Mouse (Mus musculus) MEL (cell line): ENCODE results near the gene Itpr1. TPM values are rescaled to one million over a fixed set of nuclear protein-coding genes. Genes with fewer than 3 reads are reported as not detected.

Source experiments
- DNase-seq: peaks from one replicate; pipeline ENCODE4 v3.0.0; 2011; ENCODE audit warnings: low read depth, low spot score
- H3K27ac ChIP-seq: 2 replicates; pipeline ENCODE4 v1.5.1; 2012; ENCODE audit warnings: low read depth, mild to moderate bottlenecking, control low read depth, low read length, moderate library complexity; ENCODE audit not compliant: control insufficient read depth
- H3K27me3 ChIP-seq, 2 experiments: fragments of 150-350 bp in 1 of 2; sonication (generic) in 1 of 2; 2 replicates each; pipeline ENCODE4 v1.6.1; 2012; ENCODE audit warnings: low read length in 2 of 2, mild to moderate bottlenecking in 2 of 2, improper control_type of control experiment in 1 of 2, moderate library complexity in 1 of 2; ENCODE audit not compliant: insufficient read depth in 2 of 2, control insufficient read depth in 1 of 2
- H3K36me3 ChIP-seq, 2 experiments: 2 replicates each; pipeline ENCODE4 v1.6.1; 2012 to 2014; ENCODE audit warnings: low read length in 2 of 2, improper control_type of control experiment in 1 of 2, inconsistent platforms in 1 of 2, mild to moderate bottlenecking in 1 of 2; ENCODE audit not compliant: insufficient read depth in 2 of 2, control insufficient read depth in 1 of 2
- H3K4me1 ChIP-seq, 2 experiments: fragments of 150-350 bp in 1 of 2; sonication (generic) in 1 of 2; 2 replicates each; pipeline ENCODE4 v1.6.1; 2012; ENCODE audit warnings: low read length in 2 of 2, improper control_type of control experiment in 1 of 2, mild to moderate bottlenecking in 1 of 2; ENCODE audit not compliant: insufficient read depth in 2 of 2, control insufficient read depth in 1 of 2
- H3K4me3 ChIP-seq, 2 experiments: fragments of 150-350 bp in 1 of 2; sonication (generic) in 1 of 2; 2 replicates each; pipeline ENCODE4 v1.5.1; 2012; ENCODE audit warnings: low read depth in 2 of 2, low read length in 2 of 2, mild to moderate bottlenecking in 2 of 2, moderate library complexity in 2 of 2, control low read depth in 1 of 2, improper control_type of control experiment in 1 of 2; ENCODE audit not compliant: control insufficient read depth in 1 of 2, insufficient read depth in 1 of 2
- H3K79me2 ChIP-seq: 2 replicates; pipeline ENCODE4 v1.6.1; 2012; ENCODE audit warnings: mild to moderate bottlenecking, low read length, moderate library complexity; ENCODE audit not compliant: control insufficient read depth, poor library complexity, insufficient read depth
- H3K9ac ChIP-seq: 2 replicates; pipeline ENCODE4 v1.6.1; 2012; ENCODE audit warnings: low read depth, mild to moderate bottlenecking, control low read depth, low read length, moderate library complexity; ENCODE audit not compliant: control insufficient read depth, poor library complexity, severe bottlenecking
- H3K9me3 ChIP-seq: fragments of 150-350 bp; sonication (generic); replicated peaks from 2 replicates; pipeline ENCODE4 v1.6.1; 2012; ENCODE audit warnings: mild to moderate bottlenecking, low read length, improper control_type of control experiment, moderate library complexity; ENCODE audit not compliant: insufficient read depth
- BHLHE40 ChIP-seq: IDR thresholded peaks from 2 replicates; pipeline ENCODE4 v1.6.1; 2012; ENCODE audit warnings: low read depth, mild to moderate bottlenecking, inconsistent platforms, low read length, improper control_type of control experiment, borderline replicate concordance
- CHD2 ChIP-seq: IDR thresholded peaks from 2 replicates; pipeline ENCODE4 v1.6.1; 2011; ENCODE audit warnings: low read length, improper control_type of control experiment
- CTCF ChIP-seq, 3 experiments: IDR thresholded peaks in 2 of 3; conservative IDR thresholded peaks in 1 of 3; 2 replicates each; pipeline ENCODE4 v1.5.1; 2011 to 2012; ENCODE audit warnings: low read length in 3 of 3, low read depth in 2 of 3, mild to moderate bottlenecking in 2 of 3, improper control_type of control experiment in 1 of 3, inconsistent platforms in 1 of 3, mixed read lengths in 1 of 3, moderate library complexity in 1 of 3; ENCODE audit not compliant: control insufficient read depth in 1 of 3, insufficient read depth in 1 of 3, poor library complexity in 1 of 3, severe bottlenecking in 1 of 3
- E2F4 ChIP-seq: IDR thresholded peaks from 2 replicates; pipeline ENCODE4 v1.6.1; 2011; ENCODE audit warnings: low read depth, low read length, improper control_type of control experiment, borderline replicate concordance
- ELF1 ChIP-seq: IDR thresholded peaks from 2 replicates; pipeline ENCODE4 v1.6.1; 2014; ENCODE audit warnings: low read depth, mild to moderate bottlenecking, inconsistent platforms, low read length, improper control_type of control experiment, moderate library complexity
- EP300 ChIP-seq, 2 experiments: IDR thresholded peaks; 2 replicates each; pipeline ENCODE4 v1.6.1; 2011; ENCODE audit warnings: improper control_type of control experiment in 2 of 2, low read length in 2 of 2, low read depth in 1 of 2, mild to moderate bottlenecking in 1 of 2
- GABPA ChIP-seq: IDR thresholded peaks from 2 replicates; pipeline ENCODE4 v1.6.1; 2012; ENCODE audit warnings: low read depth, mild to moderate bottlenecking, inconsistent platforms, low read length, improper control_type of control experiment, moderate library complexity
- GATA1 ChIP-seq: IDR thresholded peaks from 2 replicates; pipeline ENCODE4 v1.6.1; 2011; ENCODE audit warnings: low read depth, low read length, improper control_type of control experiment
- HCFC1 ChIP-seq: IDR thresholded peaks from 2 replicates; pipeline ENCODE4 v1.6.1; 2012; ENCODE audit warnings: low read depth, mild to moderate bottlenecking, inconsistent platforms, low read length, improper control_type of control experiment, moderate library complexity
- JUND ChIP-seq: IDR thresholded peaks from 2 replicates; pipeline ENCODE4 v1.6.1; 2011; ENCODE audit warnings: low read depth, mild to moderate bottlenecking, improper control_type of control experiment, low read length
- KAT2A ChIP-seq: conservative IDR thresholded peaks from 2 replicates; pipeline ENCODE4 v1.6.1; 2012; ENCODE audit warnings: low read depth, low read length, improper control_type of control experiment, inconsistent platforms
- MEF2A ChIP-seq: IDR thresholded peaks from 2 replicates; pipeline ENCODE4 v1.6.1; 2014; ENCODE audit warnings: low read depth, mild to moderate bottlenecking, inconsistent platforms, low read length, improper control_type of control experiment; ENCODE audit not compliant: poor library complexity, insufficient replicate concordance, severe bottlenecking; ENCODE audit errors: extremely low read depth
- MYC ChIP-seq: IDR thresholded peaks from 2 replicates; pipeline ENCODE4 v1.6.1; 2011; ENCODE audit warnings: low read depth, mild to moderate bottlenecking, low read length, improper control_type of control experiment, moderate library complexity
- NELFE ChIP-seq: IDR thresholded peaks from 2 replicates; pipeline ENCODE4 v1.6.1; 2011; ENCODE audit warnings: low read depth, low read length, improper control_type of control experiment
- NRF1 ChIP-seq: IDR thresholded peaks from 2 replicates; pipeline ENCODE4 v1.6.1; 2014; ENCODE audit warnings: low read depth, mild to moderate bottlenecking, inconsistent platforms, low read length, improper control_type of control experiment, moderate library complexity; ENCODE audit not compliant: poor library complexity, insufficient read depth, severe bottlenecking
- POLR2A ChIP-seq, 2 experiments: IDR thresholded peaks; 2 replicates each; pipeline ENCODE4 v1.6.1; 2011 to 2012; ENCODE audit warnings: low read length in 2 of 2, mild to moderate bottlenecking in 2 of 2, control low read depth in 1 of 2, improper control_type of control experiment in 1 of 2, low read depth in 1 of 2, moderate library complexity in 1 of 2; ENCODE audit not compliant: control insufficient read depth in 1 of 2, insufficient read depth in 1 of 2, poor library complexity in 1 of 2
- POLR2AphosphoS5 ChIP-seq: IDR thresholded peaks from 2 replicates; pipeline ENCODE4 v1.6.1; 2012; ENCODE audit warnings: low read depth, borderline replicate concordance, mild to moderate bottlenecking, inconsistent platforms, low read length, moderate library complexity, mixed read lengths
- SIN3A ChIP-seq: IDR thresholded peaks from 2 replicates; pipeline ENCODE4 v1.6.1; 2012; ENCODE audit warnings: low read length, improper control_type of control experiment, inconsistent platforms
- SMC3 ChIP-seq: IDR thresholded peaks from 2 replicates; pipeline ENCODE4 v1.6.1; 2011; ENCODE audit warnings: low read depth, low read length, improper control_type of control experiment
- TAL1 ChIP-seq: IDR thresholded peaks from 2 replicates; pipeline ENCODE4 v1.6.1; 2012; ENCODE audit warnings: mild to moderate bottlenecking, inconsistent platforms, low read length, moderate library complexity, mixed read lengths
- TBP ChIP-seq: IDR thresholded peaks from 2 replicates; pipeline ENCODE4 v1.8.0; 2011; ENCODE audit warnings: low read depth, low read length, improper control_type of control experiment
- USF1 ChIP-seq: IDR thresholded peaks from 2 replicates; pipeline ENCODE4 v1.6.1; 2014; ENCODE audit warnings: low read depth, mild to moderate bottlenecking, inconsistent platforms, low read length, improper control_type of control experiment, moderate library complexity
- ZC3H11A ChIP-seq: IDR thresholded peaks from 2 replicates; pipeline ENCODE4 v1.6.1; 2012; ENCODE audit warnings: low read depth, mild to moderate bottlenecking, inconsistent platforms, low read length, improper control_type of control experiment
- ZKSCAN1 ChIP-seq: IDR thresholded peaks from 2 replicates; pipeline ENCODE4 v1.6.1; 2012; ENCODE audit warnings: low read depth, mild to moderate bottlenecking, inconsistent platforms, low read length, improper control_type of control experiment, moderate library complexity
- ZNF384 ChIP-seq: IDR thresholded peaks from 2 replicates; pipeline ENCODE4 v1.6.1; 2012; ENCODE audit warnings: low read depth, mild to moderate bottlenecking, inconsistent platforms, low read length, improper control_type of control experiment
- polyA plus RNA-seq, 2 experiments: library from polyadenylated mRNA; stranded (reverse) in 1 of 2; unstranded in 1 of 2; fragments of >175 nt in 1 of 2; fragments of >200 nt in 1 of 2; gene quantifications; 2 replicates each; pipeline versions ENCODE4 v1.2.1 to v1.2.4; 2012; ENCODE audit warnings: low replicate concordance in 2 of 2, low read depth in 1 of 2; ENCODE audit not compliant: insufficient read length in 2 of 2, insufficient read depth in 1 of 2, missing spikeins in 1 of 2
- total RNA-seq: library from RNA; depleted of rRNA; stranded (reverse); fragments of 300-350 nt; gene quantifications from 2 replicates; pipeline ENCODE4 v1.2.3, GENCODE M21; 2012

The Itpr1 gene
- total and polyA plus RNA-seq, 3 experiments = 15.6 to 19.0 TPM; not detected in 1

- Histone ChIP-seq H3K36me3 (peaks cover 0 to 7% of the 10 kb centered on the region in 2 experiments; a peak in 2 of 4 replicates), H3K4me1 (no peaks in the 10 kb centered on the region; a peak in 1 of 4 replicates), H3K4me3 (no peak overlapping the region), H3K9me3 (no peaks in the 10 kb centered on the region), H3K27ac (no peak overlapping the region), H3K9ac (no peak overlapping the region), H3K27me3 (no peaks in the 10 kb centered on the region), H3K79me2 (no peaks in the 10 kb centered on the region)
- peak; percentile 4 for DNase-seq
- TF ChIP-seq CTCF (IDR thresholded peaks at IDR 0.05 in 2 of 3, conservative IDR thresholded peaks at IDR 0.05 in 1 of 3; ENCODE audit: control insufficient read depth in 1 of 3, insufficient read depth in 1 of 3, low read depth in 2 of 3, low read length in 3 of 3, poor library complexity in 1 of 3, severe bottlenecking in 1 of 3) (no peak), USF1 (no peak), EP300 (IDR thresholded peaks at IDR 0.05; ENCODE audit: low read depth in 1 of 2, low read length in 2 of 2) (peak in 1 of 2 experiments; percentile 24; a peak in 1 of 4 replicates), SMC3 (no peak), GABPA (no peak), TAL1 (no peak), GATA1 (peak; percentile 8; the same call in 1 of the 2 replicates)
Observed at GRCm38 (mm10) chr6:108472748-108473147, 259.9 kb downstream of the Itpr1 start.

DNA sequence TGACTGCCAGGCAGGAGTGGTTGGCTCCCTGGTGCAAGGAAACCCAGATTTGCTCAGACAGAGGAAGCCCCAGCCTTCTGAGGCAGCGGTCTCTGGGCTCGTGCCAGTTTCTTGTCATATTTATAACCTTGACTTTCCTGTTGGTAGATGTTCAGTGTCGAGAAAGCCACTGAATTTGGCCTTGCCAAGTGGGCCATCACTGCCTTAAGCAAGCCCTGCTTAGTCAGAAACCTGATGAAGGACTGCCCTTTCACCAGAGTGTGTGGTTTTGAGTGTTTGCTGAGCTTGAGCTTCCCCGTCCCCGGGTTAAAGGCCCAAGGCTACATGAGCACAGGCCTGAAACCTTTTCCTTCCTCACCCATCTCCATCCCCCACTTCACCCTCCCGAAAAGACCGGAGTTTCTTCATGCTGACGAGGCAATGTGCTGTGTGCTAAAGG, 263.9 kb downstream of the Itpr1 start:
- Histone ChIP-seq H3K9ac (no peak overlapping the region), H3K27ac (no peak overlapping the region), H3K36me3 (peaks cover 0 to 7% of the 10 kb centered on the region in 2 experiments; a peak in 2 of 4 replicates), H3K79me2 (no peaks in the 10 kb centered on the region), H3K9me3 (no peaks in the 10 kb centered on the region), H3K4me3 (no peak overlapping the region), H3K27me3 (no peaks in the 10 kb centered on the region), H3K4me1 (no peaks in the 10 kb centered on the region; a peak in 1 of 4 replicates)
- no peak for TF ChIP-seq CTCF (IDR thresholded peaks at IDR 0.05 in 2 of 3, conservative IDR thresholded peaks at IDR 0.05 in 1 of 3; ENCODE audit: control insufficient read depth in 1 of 3, insufficient read depth in 1 of 3, low read depth in 2 of 3, low read length in 3 of 3, poor library complexity in 1 of 3, severe bottlenecking in 1 of 3)
- no peak for TF ChIP-seq BHLHE40
- no peak for TF ChIP-seq KAT2A
- no peak for TF ChIP-seq MEF2A
- no peak for TF ChIP-seq MYC
- TF ChIP-seq SIN3A = no peak
- no peak for TF ChIP-seq USF1
- TF ChIP-seq ZNF384 = no peak
- TF ChIP-seq JUND = no peak
- DNase-seq = no peak

- no peaks in the 10 kb centered on the region for H3K79me2 ChIP-seq
- no peaks in the 10 kb centered on the region for H3K4me1 ChIP-seq
- no peak overlapping the region for H3K27ac ChIP-seq
- TF ChIP-seq HCFC1 = no peak
- no peak for TF ChIP-seq NRF1
- no peak for TF ChIP-seq SIN3A
- no peak for TF ChIP-seq ZKSCAN1
- no peak for TF ChIP-seq CHD2
- TF ChIP-seq POLR2AphosphoS5 = no peak
- TF ChIP-seq E2F4 = no peak
- no peak for TF ChIP-seq ELF1
- no peak for TF ChIP-seq GATA1
- no peak for TF ChIP-seq POLR2A (IDR thresholded peaks at IDR 0.05; ENCODE audit: control insufficient read depth in 1 of 2, insufficient read depth in 1 of 2, low read depth in 1 of 2, low read length in 2 of 2, poor library complexity in 1 of 2)
- TF ChIP-seq NELFE = no peak
- no peak for TF ChIP-seq TBP
- no peak for TF ChIP-seq JUND
- no peak for TF ChIP-seq ZC3H11A
- no peak for TF ChIP-seq EP300 (IDR thresholded peaks at IDR 0.05; ENCODE audit: low read depth in 1 of 2, low read length in 2 of 2)
- H3K9ac ChIP-seq = no peak overlapping the region
- no peaks in the 10 kb centered on the region for H3K9me3 ChIP-seq
- H3K36me3 ChIP-seq = peaks cover 0 to 5% of the 10 kb centered on the region in 2 experiments; a peak in 2 of 4 replicates
- H3K27me3 ChIP-seq = no peaks in the 10 kb centered on the region
- no peak for DNase-seq
- H3K4me3 ChIP-seq = no peak overlapping the region
Observed at GRCm38 (mm10) chr6:108477602-108478001, 264.7 kb downstream of the Itpr1 start.
